Mouse (Mus musculus): ENCODE data around the gene Eef1akmt3.

GRCm38 (mm10) chr10:127085633-127086032, 44.3 kb upstream of the Eef1akmt3 start:
- no peak for TF ChIP-seq CTCF (IDR thresholded peaks at IDR 0.05; ENCODE audit: low read depth)
- TF ChIP-seq EP300 (IDR thresholded peaks at IDR 0.05; ENCODE audit: low read depth), result no peak

Measured in liver, embryonic 14.5 days (tissue).